Mouse (Mus musculus) MEL (cell line): ENCODE measurements around the gene Wdr91. TPM values are rescaled to one million over a fixed set of nuclear protein-coding genes. Genes with fewer than 3 reads are reported as not detected.

Experiments
- DNase-seq: peaks from one replicate; pipeline ENCODE4 v3.0.0; 2011; ENCODE audit warnings: low read depth, low spot score
- H3K27ac ChIP-seq: 2 replicates; pipeline ENCODE4 v1.5.1; 2012; ENCODE audit warnings: low read depth, mild to moderate bottlenecking, control low read depth, low read length, moderate library complexity; ENCODE audit not compliant: control insufficient read depth
- H3K27me3 ChIP-seq, 2 experiments: fragments of 150-350 bp in 1 of 2; sonication (generic) in 1 of 2; 2 replicates each; pipeline ENCODE4 v1.6.1; 2012; ENCODE audit warnings: low read length in 2 of 2, mild to moderate bottlenecking in 2 of 2, improper control_type of control experiment in 1 of 2, moderate library complexity in 1 of 2; ENCODE audit not compliant: insufficient read depth in 2 of 2, control insufficient read depth in 1 of 2
- H3K36me3 ChIP-seq, 2 experiments: 2 replicates each; pipeline ENCODE4 v1.6.1; 2012 to 2014; ENCODE audit warnings: low read length in 2 of 2, improper control_type of control experiment in 1 of 2, inconsistent platforms in 1 of 2, mild to moderate bottlenecking in 1 of 2; ENCODE audit not compliant: insufficient read depth in 2 of 2, control insufficient read depth in 1 of 2
- H3K4me1 ChIP-seq, 2 experiments: fragments of 150-350 bp in 1 of 2; sonication (generic) in 1 of 2; 2 replicates each; pipeline ENCODE4 v1.6.1; 2012; ENCODE audit warnings: low read length in 2 of 2, improper control_type of control experiment in 1 of 2, mild to moderate bottlenecking in 1 of 2; ENCODE audit not compliant: insufficient read depth in 2 of 2, control insufficient read depth in 1 of 2
- H3K4me3 ChIP-seq, 2 experiments: fragments of 150-350 bp in 1 of 2; sonication (generic) in 1 of 2; 2 replicates each; pipeline ENCODE4 v1.5.1; 2012; ENCODE audit warnings: low read depth in 2 of 2, low read length in 2 of 2, mild to moderate bottlenecking in 2 of 2, moderate library complexity in 2 of 2, control low read depth in 1 of 2, improper control_type of control experiment in 1 of 2; ENCODE audit not compliant: control insufficient read depth in 1 of 2, insufficient read depth in 1 of 2
- H3K79me2 ChIP-seq: 2 replicates; pipeline ENCODE4 v1.6.1; 2012; ENCODE audit warnings: mild to moderate bottlenecking, low read length, moderate library complexity; ENCODE audit not compliant: control insufficient read depth, poor library complexity, insufficient read depth
- H3K9ac ChIP-seq: 2 replicates; pipeline ENCODE4 v1.6.1; 2012; ENCODE audit warnings: low read depth, mild to moderate bottlenecking, control low read depth, low read length, moderate library complexity; ENCODE audit not compliant: control insufficient read depth, poor library complexity, severe bottlenecking
- H3K9me3 ChIP-seq: fragments of 150-350 bp; sonication (generic); replicated peaks from 2 replicates; pipeline ENCODE4 v1.6.1; 2012; ENCODE audit warnings: mild to moderate bottlenecking, low read length, improper control_type of control experiment, moderate library complexity; ENCODE audit not compliant: insufficient read depth
- BHLHE40 ChIP-seq: IDR thresholded peaks from 2 replicates; pipeline ENCODE4 v1.6.1; 2012; ENCODE audit warnings: low read depth, mild to moderate bottlenecking, inconsistent platforms, low read length, improper control_type of control experiment, borderline replicate concordance
- CHD1 ChIP-seq: IDR thresholded peaks from 2 replicates; pipeline ENCODE4 v1.6.1; 2012; ENCODE audit warnings: low read depth, mild to moderate bottlenecking, inconsistent platforms, low read length, improper control_type of control experiment
- CHD2 ChIP-seq: IDR thresholded peaks from 2 replicates; pipeline ENCODE4 v1.6.1; 2011; ENCODE audit warnings: low read length, improper control_type of control experiment
- CTCF ChIP-seq, 3 experiments: IDR thresholded peaks in 2 of 3; conservative IDR thresholded peaks in 1 of 3; 2 replicates each; pipeline ENCODE4 v1.5.1; 2011 to 2012; ENCODE audit warnings: low read length in 3 of 3, low read depth in 2 of 3, mild to moderate bottlenecking in 2 of 3, improper control_type of control experiment in 1 of 3, inconsistent platforms in 1 of 3, mixed read lengths in 1 of 3, moderate library complexity in 1 of 3; ENCODE audit not compliant: control insufficient read depth in 1 of 3, insufficient read depth in 1 of 3, poor library complexity in 1 of 3, severe bottlenecking in 1 of 3
- ELF1 ChIP-seq: IDR thresholded peaks from 2 replicates; pipeline ENCODE4 v1.6.1; 2014; ENCODE audit warnings: low read depth, mild to moderate bottlenecking, inconsistent platforms, low read length, improper control_type of control experiment, moderate library complexity
- EP300 ChIP-seq, 2 experiments: IDR thresholded peaks; 2 replicates each; pipeline ENCODE4 v1.6.1; 2011; ENCODE audit warnings: improper control_type of control experiment in 2 of 2, low read length in 2 of 2, low read depth in 1 of 2, mild to moderate bottlenecking in 1 of 2
- ETS1 ChIP-seq: IDR thresholded peaks from 2 replicates; pipeline ENCODE4 v1.6.1; 2012; ENCODE audit warnings: low read depth, mild to moderate bottlenecking, inconsistent platforms, low read length, improper control_type of control experiment, moderate library complexity
- GABPA ChIP-seq: IDR thresholded peaks from 2 replicates; pipeline ENCODE4 v1.6.1; 2012; ENCODE audit warnings: low read depth, mild to moderate bottlenecking, inconsistent platforms, low read length, improper control_type of control experiment, moderate library complexity
- GATA1 ChIP-seq: IDR thresholded peaks from 2 replicates; pipeline ENCODE4 v1.6.1; 2011; ENCODE audit warnings: low read depth, low read length, improper control_type of control experiment
- HCFC1 ChIP-seq: IDR thresholded peaks from 2 replicates; pipeline ENCODE4 v1.6.1; 2012; ENCODE audit warnings: low read depth, mild to moderate bottlenecking, inconsistent platforms, low read length, improper control_type of control experiment, moderate library complexity
- JUND ChIP-seq: IDR thresholded peaks from 2 replicates; pipeline ENCODE4 v1.6.1; 2011; ENCODE audit warnings: low read depth, mild to moderate bottlenecking, improper control_type of control experiment, low read length
- KAT2A ChIP-seq: conservative IDR thresholded peaks from 2 replicates; pipeline ENCODE4 v1.6.1; 2012; ENCODE audit warnings: low read depth, low read length, improper control_type of control experiment, inconsistent platforms
- MAFK ChIP-seq: IDR thresholded peaks from 2 replicates; pipeline ENCODE4 v1.6.1; 2011; ENCODE audit warnings: low read depth, mild to moderate bottlenecking, low read length, improper control_type of control experiment, borderline replicate concordance
- MAX ChIP-seq: IDR thresholded peaks from 2 replicates; pipeline ENCODE4 v1.6.1; 2011; ENCODE audit warnings: low read length, improper control_type of control experiment
- MAZ ChIP-seq: IDR thresholded peaks from 2 replicates; pipeline ENCODE4 v1.6.1; 2012; ENCODE audit warnings: low read depth, mild to moderate bottlenecking, inconsistent platforms, low read length, improper control_type of control experiment
- MXI1 ChIP-seq: IDR thresholded peaks from 2 replicates; pipeline ENCODE4 v1.6.1; 2011; ENCODE audit warnings: mild to moderate bottlenecking, low read depth, low read length, improper control_type of control experiment
- MYB ChIP-seq: IDR thresholded peaks from 2 replicates; pipeline ENCODE4 v1.6.1; 2011; ENCODE audit warnings: mild to moderate bottlenecking, low read depth, low read length, improper control_type of control experiment
- NELFE ChIP-seq: IDR thresholded peaks from 2 replicates; pipeline ENCODE4 v1.6.1; 2011; ENCODE audit warnings: low read depth, low read length, improper control_type of control experiment
- NRF1 ChIP-seq: IDR thresholded peaks from 2 replicates; pipeline ENCODE4 v1.6.1; 2014; ENCODE audit warnings: low read depth, mild to moderate bottlenecking, inconsistent platforms, low read length, improper control_type of control experiment, moderate library complexity; ENCODE audit not compliant: poor library complexity, insufficient read depth, severe bottlenecking
- POLR2A ChIP-seq, 2 experiments: IDR thresholded peaks; 2 replicates each; pipeline ENCODE4 v1.6.1; 2011 to 2012; ENCODE audit warnings: low read length in 2 of 2, mild to moderate bottlenecking in 2 of 2, control low read depth in 1 of 2, improper control_type of control experiment in 1 of 2, low read depth in 1 of 2, moderate library complexity in 1 of 2; ENCODE audit not compliant: control insufficient read depth in 1 of 2, insufficient read depth in 1 of 2, poor library complexity in 1 of 2
- POLR2AphosphoS2 ChIP-seq: IDR thresholded peaks from 2 replicates; pipeline ENCODE4 v1.6.1; 2011; ENCODE audit warnings: low read length, improper control_type of control experiment
- POLR2AphosphoS5 ChIP-seq: IDR thresholded peaks from 2 replicates; pipeline ENCODE4 v1.6.1; 2012; ENCODE audit warnings: low read depth, borderline replicate concordance, mild to moderate bottlenecking, inconsistent platforms, low read length, moderate library complexity, mixed read lengths
- RAD21 ChIP-seq: IDR thresholded peaks from 2 replicates; pipeline ENCODE4 v1.6.1; 2011; ENCODE audit warnings: mild to moderate bottlenecking, low read depth, low read length, improper control_type of control experiment
- RCOR1 ChIP-seq: IDR thresholded peaks from 2 replicates; pipeline ENCODE4 v1.6.1; 2012; ENCODE audit warnings: low read depth, mild to moderate bottlenecking, inconsistent platforms, low read length, improper control_type of control experiment
- SIN3A ChIP-seq: IDR thresholded peaks from 2 replicates; pipeline ENCODE4 v1.6.1; 2012; ENCODE audit warnings: low read length, improper control_type of control experiment, inconsistent platforms
- TBP ChIP-seq: IDR thresholded peaks from 2 replicates; pipeline ENCODE4 v1.8.0; 2011; ENCODE audit warnings: low read depth, low read length, improper control_type of control experiment
- USF1 ChIP-seq: IDR thresholded peaks from 2 replicates; pipeline ENCODE4 v1.6.1; 2014; ENCODE audit warnings: low read depth, mild to moderate bottlenecking, inconsistent platforms, low read length, improper control_type of control experiment, moderate library complexity
- USF2 ChIP-seq, 2 experiments: IDR thresholded peaks; 2 replicates each; pipeline ENCODE4 v1.6.1; 2011 to 2012; ENCODE audit warnings: improper control_type of control experiment in 2 of 2, low read length in 2 of 2, borderline replicate concordance in 1 of 2, inconsistent platforms in 1 of 2, low read depth in 1 of 2, mild to moderate bottlenecking in 1 of 2; ENCODE audit not compliant: insufficient read depth in 1 of 2
- ZC3H11A ChIP-seq: IDR thresholded peaks from 2 replicates; pipeline ENCODE4 v1.6.1; 2012; ENCODE audit warnings: low read depth, mild to moderate bottlenecking, inconsistent platforms, low read length, improper control_type of control experiment
- ZKSCAN1 ChIP-seq: IDR thresholded peaks from 2 replicates; pipeline ENCODE4 v1.6.1; 2012; ENCODE audit warnings: low read depth, mild to moderate bottlenecking, inconsistent platforms, low read length, improper control_type of control experiment, moderate library complexity
- ZMIZ1 ChIP-seq: IDR thresholded peaks from 2 replicates; pipeline ENCODE4 v1.6.1; 2012; ENCODE audit warnings: low read depth, mild to moderate bottlenecking, inconsistent platforms, low read length, improper control_type of control experiment, moderate library complexity
- ZNF384 ChIP-seq: IDR thresholded peaks from 2 replicates; pipeline ENCODE4 v1.6.1; 2012; ENCODE audit warnings: low read depth, mild to moderate bottlenecking, inconsistent platforms, low read length, improper control_type of control experiment
- polyA plus RNA-seq, 2 experiments: library from polyadenylated mRNA; stranded (reverse) in 1 of 2; unstranded in 1 of 2; fragments of >175 nt in 1 of 2; fragments of >200 nt in 1 of 2; gene quantifications; 2 replicates each; pipeline versions ENCODE4 v1.2.1 to v1.2.4; 2012; ENCODE audit warnings: low replicate concordance in 2 of 2, low read depth in 1 of 2; ENCODE audit not compliant: insufficient read length in 2 of 2, insufficient read depth in 1 of 2, missing spikeins in 1 of 2
- total RNA-seq: library from RNA; depleted of rRNA; stranded (reverse); fragments of 300-350 nt; gene quantifications from 2 replicates; pipeline ENCODE4 v1.2.3, GENCODE M21; 2012

The Wdr91 gene
- total and polyA plus RNA-seq, 3 experiments: 11.7 to 24.1 TPM; not detected in 1

- TF ChIP-seq CHD1 (no peak), ZMIZ1 (no peak), GABPA (no peak), MAZ (no peak), CHD2 (no peak), JUND (no peak), POLR2A (IDR thresholded peaks at IDR 0.05; ENCODE audit: control insufficient read depth in 1 of 2, insufficient read depth in 1 of 2, low read depth in 1 of 2, low read length in 2 of 2, poor library complexity in 1 of 2) (no peak), MAX (no peak), RAD21 (no peak), MYB (no peak), POLR2AphosphoS5 (no peak), ELF1 (no peak), TBP (no peak), CTCF (IDR thresholded peaks at IDR 0.05 in 2 of 3, conservative IDR thresholded peaks at IDR 0.05 in 1 of 3; ENCODE audit: control insufficient read depth in 1 of 3, insufficient read depth in 1 of 3, low read depth in 2 of 3, low read length in 3 of 3, poor library complexity in 1 of 3, severe bottlenecking in 1 of 3) (no peak), ZKSCAN1 (no peak)
These were observed 46.7 kb downstream of the Wdr91 start (continued) for GRCm38 (mm10) chr6:34863786-34864514.

- no peaks in the 10 kb centered on the region for H3K9me3 ChIP-seq
- peak; percentile 84 for DNase-seq
- peaks cover 0 to 1% of the 10 kb centered on the region in 2 experiments; a peak in 1 of 4 replicates for H3K27me3 ChIP-seq
- H3K79me2 ChIP-seq: peaks cover 3% of the 10 kb centered on the region; the same call in 1 of the 2 replicates
- H3K4me1 ChIP-seq: peaks cover 9 to 31% of the 10 kb centered on the region in 2 experiments
- H3K27ac ChIP-seq: peak within 1 kb of the TSS; percentile 96
- H3K36me3 ChIP-seq: peaks cover 0 to 24% of the 10 kb centered on the region in 2 experiments; a peak in 2 of 4 replicates
- H3K9ac ChIP-seq: peak within 1 kb of the TSS; percentile 83
- peak within 1 kb of the TSS; percentile 81 to 96 for H3K4me3 ChIP-seq
- peak; percentile 91; the same call in 1 of the 2 replicates for TF ChIP-seq MXI1
- peak; percentile 64; the same call in 1 of the 2 replicates for TF ChIP-seq BHLHE40
- 0 out of 2 replicates have a peak, but pooled peaks have one; percentile 17 for TF ChIP-seq KAT2A
- TF ChIP-seq NELFE: peak; percentile 38; the same call in 1 of the 2 replicates
- no peak; a peak in 2 of 4 replicates for TF ChIP-seq EP300 (IDR thresholded peaks at IDR 0.05; ENCODE audit: low read depth in 1 of 2, low read length in 2 of 2)
- peak; percentile 80 for TF ChIP-seq USF1
- no peak for TF ChIP-seq RAD21
- TF ChIP-seq ZNF384: no peak
- peak; percentile 38; the same call in 1 of the 2 replicates for TF ChIP-seq HCFC1
- no peak for TF ChIP-seq USF2 (IDR thresholded peaks at IDR 0.05; ENCODE audit: borderline replicate concordance in 1 of 2, insufficient read depth in 1 of 2, low read depth in 1 of 2, low read length in 2 of 2)
- no peak for TF ChIP-seq RCOR1
- peak; percentile 79 for TF ChIP-seq MAX
- no peak; the same call in 1 of the 2 replicates for TF ChIP-seq MAZ
- peak; percentile 100 for TF ChIP-seq ETS1
- TF ChIP-seq GATA1: no peak
- TF ChIP-seq JUND: no peak
- peak; percentile 43 to 56; a peak in 1 of 4 replicates for TF ChIP-seq POLR2A (IDR thresholded peaks at IDR 0.05; ENCODE audit: control insufficient read depth in 1 of 2, insufficient read depth in 1 of 2, low read depth in 1 of 2, low read length in 2 of 2, poor library complexity in 1 of 2)
- TF ChIP-seq SIN3A: peak; percentile 89
- peak; percentile 46; the same call in 1 of the 2 replicates for TF ChIP-seq MAFK
- peak; percentile 8; the same call in 1 of the 2 replicates for TF ChIP-seq TBP
- no peak for TF ChIP-seq NRF1
- no peak for TF ChIP-seq GABPA
- 0 out of 2 replicates have a peak, but pooled peaks have one; percentile 1 for TF ChIP-seq ZC3H11A
- TF ChIP-seq POLR2AphosphoS2: no peak
- no peak for TF ChIP-seq ZMIZ1
These were observed 47.8 kb downstream of the Wdr91 start, which contains the start of gene Tmem140 for GRCm38 (mm10) chr6:34862791-34863403. Tmem140 (plus strand) TSS chr6:34863146.
